Mouse (Mus musculus) bone marrow macrophage, adult 2 months (primary cell): ENCODE data around the gene Inpp5a.

Experiments used
- CTCF ChIP-seq: IDR thresholded peaks from 2 replicates; pipeline ENCODE4 v1.5.1; 2012; ENCODE audit warnings: low read depth, mild to moderate bottlenecking, low read length, moderate library complexity
- POLR2A ChIP-seq: IDR thresholded peaks from 2 replicates; pipeline ENCODE4 v1.6.1; 2012; ENCODE audit warnings: mild to moderate bottlenecking, low read depth, low read length, borderline replicate concordance

GRCm38 (mm10) chr7:139475896-139476295, 87.0 kb downstream of the Inpp5a start:
- TF ChIP-seq POLR2A (no peak), CTCF (no peak)
